Mouse (Mus musculus) cerebellum, adult 9-11 months (tissue): ENCODE data around the gene Ackr2.

Source experiments
- DNase-seq: peaks from one replicate; pipeline ENCODE4 v3.0.0; 2022

The Ackr2 gene

GRCm38 (mm10) chr9:121923443-121923842, 25.3 kb downstream of the Ackr2 start:
- DNase-seq: no peak

GRCm38 (mm10) chr9:121923906-121924305, 25.8 kb downstream of the Ackr2 start:
- DNase-seq: no peak

GRCm38 (mm10) chr9:121924901-121925560, 26.9 kb downstream of the Ackr2 start:
- no peak for DNase-seq

GRCm38 (mm10) chr9:121925959-121926358, 27.8 kb downstream of the Ackr2 start:
- no peak for DNase-seq

GRCm38 (mm10) chr9:121926634-121927405, 28.7 kb downstream of the Ackr2 start:
- no peak for DNase-seq

- no peak for DNase-seq
Measured at GRCm38 (mm10) chr9:121927721-121928120, 29.6 kb downstream of the Ackr2 start.

- DNase-seq: peak; percentile 21
Measured at GRCm38 (mm10) chr9:121928498-121928897, 30.3 kb downstream of the Ackr2 start.

GRCm38 (mm10) chr9:121934856-121935255, 36.7 kb downstream of the Ackr2 start:
- no peak for DNase-seq

- peak; percentile 59 for DNase-seq
Measured at GRCm38 (mm10) chr9:121936952-121937351, 38.8 kb downstream of the Ackr2 start.

GRCm38 (mm10) chr9:121937451-121937864, 39.3 kb downstream of the Ackr2 start:
- no peak for DNase-seq

- peak; percentile 13 for DNase-seq
Measured at GRCm38 (mm10) chr9:121937944-121938355, 39.8 kb downstream of the Ackr2 start.

- no peak for DNase-seq
Measured at GRCm38 (mm10) chr9:121943005-121943404, 44.9 kb downstream of the Ackr2 start.

GRCm38 (mm10) chr9:121943628-121944027, 45.5 kb downstream of the Ackr2 start:
- no peak for DNase-seq

- DNase-seq: peak; percentile 61
Measured at GRCm38 (mm10) chr9:121947784-121948183, 49.6 kb downstream of the Ackr2 start.

GRCm38 (mm10) chr9:121948431-121948830, 50.3 kb downstream of the Ackr2 start:
- no peak for DNase-seq

- DNase-seq: peak; percentile 51
Measured at GRCm38 (mm10) chr9:121950418-121951113, 52.4 kb downstream of the Ackr2 start, which contains the start of gene Fam198a. TSS of gene Fam198a (plus strand) at chr9:121950988.

GRCm38 (mm10) chr9:121951114-121951423, 52.9 kb downstream of the Ackr2 start:
- no peak for DNase-seq

GRCm38 (mm10) chr9:121952596-121952995, 54.4 kb downstream of the Ackr2 start:
- DNase-seq: no peak

- DNase-seq: no peak
Measured at GRCm38 (mm10) chr9:121959966-121960635, 61.9 kb downstream of the Ackr2 start.
